Mouse (Mus musculus) ES-Bruce4 (cell line): ENCODE results near the gene Sufu. TPM values are rescaled to one million over a fixed set of nuclear protein-coding genes. Genes with fewer than 3 reads are reported as not detected.

ENCODE experiments used
- H3K27ac ChIP-seq: 2 replicates; pipeline ENCODE4 v1.5.1; 2012; ENCODE audit warnings: low read length, inconsistent platforms; ENCODE audit not compliant: insufficient read depth
- H3K27me3 ChIP-seq: 2 replicates; pipeline ENCODE4 v1.6.1; 2012; ENCODE audit warnings: mild to moderate bottlenecking, low read length, inconsistent platforms; ENCODE audit not compliant: control insufficient read depth, poor library complexity, insufficient read depth, severe bottlenecking
- H3K36me3 ChIP-seq: 2 replicates; pipeline ENCODE4 v1.6.1; 2012; ENCODE audit warnings: inconsistent platforms, mild to moderate bottlenecking, low read length, moderate library complexity; ENCODE audit not compliant: control insufficient read depth, poor library complexity, insufficient read depth, severe bottlenecking
- H3K4me1 ChIP-seq: one replicate; pipeline ENCODE4 v1.8.1; 2011; ENCODE audit warnings: low read length; ENCODE audit not compliant: control insufficient read depth, insufficient read depth
- H3K4me3 ChIP-seq: 2 replicates; pipeline ENCODE4 v1.5.1; 2011; ENCODE audit warnings: low read depth, mild to moderate bottlenecking, low read length
- H3K9ac ChIP-seq: 2 replicates; pipeline ENCODE4 v1.6.1; 2012; ENCODE audit warnings: low read depth, mild to moderate bottlenecking, inconsistent platforms; ENCODE audit not compliant: poor library complexity, severe bottlenecking
- H3K9me3 ChIP-seq: replicated peaks from 2 replicates; pipeline ENCODE4 v1.6.1; 2012; ENCODE audit warnings: mild to moderate bottlenecking, low read length, inconsistent platforms; ENCODE audit not compliant: control insufficient read depth, poor library complexity, insufficient read depth, severe bottlenecking
- CTCF ChIP-seq: IDR thresholded peaks from one replicate; pipeline ENCODE4 v1.8.1; 2011; ENCODE audit warnings: low read depth, low read length
- EP300 ChIP-seq: IDR thresholded peaks from 2 replicates; pipeline ENCODE4 v1.6.1; 2011; ENCODE audit warnings: low read depth, low read length; ENCODE audit not compliant: insufficient read depth
- POLR2A ChIP-seq: IDR thresholded peaks from one replicate; pipeline ENCODE4 v1.8.1; 2011; ENCODE audit warnings: low read length; ENCODE audit not compliant: insufficient read depth
- polyA plus RNA-seq: library from polyadenylated mRNA; stranded (reverse); fragments of >200 nt; gene quantifications from 2 replicates; pipeline ENCODE4 v1.2.4, GENCODE M21; 2011; ENCODE audit warnings: low read depth; ENCODE audit not compliant: missing spikeins, insufficient read depth, insufficient read length

The Sufu gene
- polyA plus RNA-seq, 1 experiment = 16.7 TPM

- no peaks in the 10 kb centered on the region for H3K9me3 ChIP-seq
- H3K9ac ChIP-seq = no peak overlapping the region
- H3K36me3 ChIP-seq = no peaks in the 10 kb centered on the region
- H3K27ac ChIP-seq = no peak overlapping the region
- no peaks in the 10 kb centered on the region for H3K4me1 ChIP-seq
- no peak overlapping the region for H3K4me3 ChIP-seq
- no peaks in the 10 kb centered on the region for H3K27me3 ChIP-seq
- no peak for TF ChIP-seq EP300
- no peak for TF ChIP-seq POLR2A
- TF ChIP-seq CTCF = no peak
Observed at GRCm38 (mm10) chr19:46406592-46407386, 10.1 kb downstream of the Sufu start.

DNA sequence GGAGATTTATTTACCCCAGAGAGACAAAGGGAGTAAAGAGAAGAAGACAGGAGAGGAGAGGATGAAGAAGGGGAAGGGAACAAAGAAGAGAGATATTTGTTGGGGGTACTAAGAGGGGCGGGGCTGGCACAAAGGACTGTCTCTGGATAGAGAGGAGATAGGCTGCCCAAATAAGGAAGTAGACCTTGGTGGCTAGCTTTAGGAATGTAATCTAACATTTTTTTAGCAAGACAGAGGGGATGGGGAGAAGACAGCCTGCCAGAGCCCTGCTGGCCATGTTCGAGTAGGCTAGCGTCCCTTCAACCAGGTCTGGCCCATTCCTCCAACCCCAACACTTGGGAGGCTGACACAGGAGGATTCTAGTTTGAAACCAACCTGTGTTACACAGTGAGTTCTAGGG is 12.8 kb downstream of the Sufu start:
- H3K36me3 ChIP-seq = no peaks in the 10 kb centered on the region
- TF ChIP-seq EP300 (no peak), POLR2A (no peak), CTCF (no peak)
- H3K9ac ChIP-seq = no peak overlapping the region
- H3K9me3 ChIP-seq = no peaks in the 10 kb centered on the region
- no peaks in the 10 kb centered on the region for H3K27me3 ChIP-seq
- H3K27ac ChIP-seq = no peak overlapping the region
- H3K4me1 ChIP-seq = no peaks in the 10 kb centered on the region
- no peak overlapping the region for H3K4me3 ChIP-seq

GRCm38 (mm10) chr19:46412056-46412805 is 15.5 kb downstream of the Sufu start:
- TF ChIP-seq EP300 (no peak), POLR2A (no peak), CTCF (no peak)
- H3K36me3 ChIP-seq = no peaks in the 10 kb centered on the region

GRCm38 (mm10) chr19:46413969-46414368 is 17.3 kb downstream of the Sufu start:
- no peaks in the 10 kb centered on the region for H3K36me3 ChIP-seq
- no peak overlapping the region for H3K9ac ChIP-seq
- H3K27me3 ChIP-seq = no peaks in the 10 kb centered on the region
- no peak overlapping the region for H3K4me3 ChIP-seq
- no peaks in the 10 kb centered on the region for H3K9me3 ChIP-seq
- no peak overlapping the region for H3K27ac ChIP-seq
- no peak for TF ChIP-seq EP300
- TF ChIP-seq POLR2A = no peak
- no peak for TF ChIP-seq CTCF
- no peaks in the 10 kb centered on the region for H3K4me1 ChIP-seq

More at GRCm38 (mm10) chr19:46412056-46412805, 15.5 kb downstream of the Sufu start:
- Histone ChIP-seq H3K27me3 (no peaks in the 10 kb centered on the region), H3K27ac (no peak overlapping the region), H3K9ac (no peak overlapping the region), H3K9me3 (no peaks in the 10 kb centered on the region), H3K4me3 (no peak overlapping the region), H3K4me1 (no peaks in the 10 kb centered on the region)

GRCm38 (mm10) chr19:46414486-46414885 is 17.8 kb downstream of the Sufu start:
- no peak overlapping the region for H3K9ac ChIP-seq
- H3K36me3 ChIP-seq = no peaks in the 10 kb centered on the region
- TF ChIP-seq EP300 (no peak), CTCF (no peak), POLR2A (no peak)
- H3K27me3 ChIP-seq = no peaks in the 10 kb centered on the region
- no peaks in the 10 kb centered on the region for H3K9me3 ChIP-seq
- no peaks in the 10 kb centered on the region for H3K4me1 ChIP-seq
- no peak overlapping the region for H3K27ac ChIP-seq
- H3K4me3 ChIP-seq = no peak overlapping the region

DNA sequence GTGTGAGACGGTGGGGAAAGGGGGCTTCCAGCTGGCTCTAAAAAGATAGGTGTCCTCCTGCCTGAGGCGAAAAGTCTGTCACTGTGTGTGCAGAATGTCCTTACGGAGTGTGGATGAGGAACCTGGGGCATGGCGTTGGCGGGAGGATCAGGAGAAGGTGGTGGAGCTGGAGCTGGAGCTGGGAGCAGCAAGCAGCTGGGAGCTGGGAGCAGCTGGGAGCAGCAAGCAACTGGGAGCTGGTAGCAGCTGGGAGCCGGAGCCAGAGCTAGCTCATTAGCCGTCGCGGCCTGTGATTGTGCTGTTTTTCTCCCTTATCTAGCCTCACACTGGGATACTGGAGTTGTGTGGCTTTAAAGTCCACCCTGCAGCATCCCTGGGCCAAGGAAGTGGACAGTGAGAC is 19.6 kb downstream of the Sufu start:
- Histone ChIP-seq H3K36me3 (no peaks in the 10 kb centered on the region), H3K4me3 (no peak overlapping the region), H3K9me3 (no peaks in the 10 kb centered on the region), H3K9ac (no peak overlapping the region), H3K4me1 (no peaks in the 10 kb centered on the region), H3K27me3 (no peaks in the 10 kb centered on the region), H3K27ac (no peak overlapping the region)
- no peak for TF ChIP-seq POLR2A
- no peak for TF ChIP-seq CTCF
- TF ChIP-seq EP300 = no peak
